Mouse (Mus musculus) spleen, postnatal 4 days (tissue): Measurements from ENCODE around the gene Havcr1.
"Not testable (repeated sequence)": the region's sequence is repeated elsewhere in the genome, so short reads cannot be mapped to it uniquely, and the experiment has no call there.

Source experiments
- DNase-seq, 2 experiments: peaks; one replicate each; pipeline ENCODE4 v3.0.0; 2022; ENCODE audit warnings: low spot score in 2 of 2

Havcr1 gene

GRCm38 (mm10) chr11:46735076-46735475 is at the start of gene Havcr1:
Gene Havcr1 (plus strand): TSS chr11:46735080.
- DNase-seq: not testable (repeated sequence)

- no peak for DNase-seq
These were observed 44.7 kb upstream of the Havcr1 start for GRCm38 (mm10) chr11:46690136-46690535.

DNA sequence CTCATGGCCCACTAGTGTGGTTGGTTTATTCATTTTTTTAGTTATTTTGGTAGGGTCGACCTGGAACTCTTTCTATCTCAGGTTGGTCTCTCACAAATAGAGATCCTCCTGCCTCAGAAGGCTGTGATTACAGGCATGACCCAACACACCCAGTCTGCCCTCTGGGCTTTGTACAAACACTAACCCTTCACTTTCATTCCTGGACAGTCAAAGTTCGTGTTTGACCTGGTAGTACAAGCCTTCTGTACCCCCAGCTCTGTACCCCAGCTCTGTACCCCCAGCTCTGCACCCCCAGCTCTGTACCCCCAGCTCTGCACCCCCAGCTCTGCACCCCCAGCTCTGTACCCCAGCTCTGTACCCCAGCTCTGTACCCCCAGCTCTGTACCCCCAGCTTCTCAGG is 39.0 kb upstream of the Havcr1 start:
- not testable (repeated sequence) for DNase-seq

DNA sequence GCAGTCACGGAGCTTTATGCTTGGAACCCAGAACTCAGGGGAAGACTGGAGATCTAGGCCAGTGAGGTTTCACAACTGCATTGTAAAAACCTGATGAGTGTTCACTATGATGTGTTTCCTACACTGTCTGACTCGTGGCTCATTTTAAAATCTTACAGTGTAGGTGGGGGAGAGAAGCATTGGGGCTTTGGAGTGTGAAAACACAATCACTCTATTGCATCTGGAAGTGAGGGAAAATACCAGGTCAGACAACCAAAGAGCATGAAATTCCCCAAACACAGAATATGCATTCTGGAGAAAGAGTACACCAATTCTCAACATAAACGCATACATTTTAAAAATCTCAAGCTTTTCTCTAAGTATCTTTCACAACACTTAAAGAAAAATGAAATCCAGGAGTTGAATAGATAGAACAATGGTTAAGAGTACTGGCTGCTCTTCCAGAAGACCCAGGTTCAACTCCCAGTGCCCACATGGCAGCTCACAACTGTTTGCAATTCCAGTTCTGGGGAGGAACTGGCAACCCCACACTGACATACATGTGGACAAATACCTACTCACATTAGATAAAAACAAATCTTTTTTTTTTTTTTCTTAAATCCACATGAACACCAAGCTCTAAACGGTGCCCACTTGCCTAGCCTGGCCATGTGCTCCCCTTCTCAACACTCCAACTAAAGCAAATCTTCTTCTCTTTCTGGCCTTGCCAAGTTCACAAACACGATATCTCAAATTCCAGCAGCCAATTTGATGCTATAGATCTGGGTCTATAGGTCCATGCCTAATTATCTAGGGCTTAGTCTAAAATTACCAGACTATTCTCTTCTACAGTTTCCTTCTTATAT is 37.2 kb upstream of the Havcr1 start:
- DNase-seq: no peak

GRCm38 (mm10) chr11:46698278-46698655 is 36.6 kb upstream of the Havcr1 start:
- DNase-seq: no peak

DNA sequence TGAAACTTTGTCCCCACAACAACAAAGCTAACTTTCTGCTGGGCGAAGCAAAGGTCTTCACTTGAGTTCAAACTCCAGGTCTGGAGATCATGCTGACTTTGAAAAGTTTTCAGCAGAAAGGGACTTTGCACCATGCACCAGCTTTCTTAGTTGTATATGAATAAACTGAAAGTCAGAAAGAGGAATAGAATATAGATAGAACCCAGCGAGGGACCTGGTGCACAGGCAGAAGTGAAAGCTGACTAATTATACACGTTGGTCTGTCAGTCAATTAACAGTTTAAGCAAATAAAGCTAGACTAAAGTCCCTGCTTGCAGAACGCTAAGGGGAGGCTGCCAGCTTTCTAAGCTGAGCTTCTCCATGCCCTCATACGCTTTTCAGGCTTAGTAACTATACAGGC is 36.0 kb upstream of the Havcr1 start:
- no peak for DNase-seq

- no peak for DNase-seq
These were observed 28.1 kb upstream of the Havcr1 start, which contains the start of gene Timd2 for GRCm38 (mm10) chr11:46706664-46707356. Gene Timd2 (minus strand): TSS chr11:46707061.

DNA sequence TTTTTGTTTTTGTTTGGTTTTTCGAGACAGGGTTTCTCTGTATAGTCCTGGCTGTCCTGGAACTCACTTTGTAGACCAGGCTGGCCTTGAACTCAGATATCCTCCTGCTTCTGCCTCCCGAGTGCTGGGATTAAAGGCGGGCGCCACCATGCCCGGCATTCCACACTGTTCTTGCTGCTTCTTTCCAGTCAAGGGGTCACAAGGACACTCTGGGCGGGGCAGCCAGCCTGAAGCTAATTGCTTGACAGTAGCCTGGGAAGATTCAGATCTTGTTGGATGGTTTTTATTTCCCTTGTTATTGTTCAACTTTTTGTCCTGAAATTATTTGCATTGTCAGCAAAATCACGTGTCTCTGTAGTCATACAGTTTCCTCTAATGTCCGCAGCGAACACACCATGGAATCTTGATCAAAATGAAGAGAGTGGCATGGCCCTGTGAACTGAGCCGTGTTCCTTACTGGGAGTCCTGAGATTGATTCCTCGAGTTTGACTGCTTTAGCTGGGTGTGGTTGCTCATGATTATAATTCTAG is 3.3 kb upstream of the Havcr1 start:
- no peak for DNase-seq

GRCm38 (mm10) chr11:46733242-46733789 is 1.6 kb upstream of the Havcr1 start:
- DNase-seq: no peak

DNA sequence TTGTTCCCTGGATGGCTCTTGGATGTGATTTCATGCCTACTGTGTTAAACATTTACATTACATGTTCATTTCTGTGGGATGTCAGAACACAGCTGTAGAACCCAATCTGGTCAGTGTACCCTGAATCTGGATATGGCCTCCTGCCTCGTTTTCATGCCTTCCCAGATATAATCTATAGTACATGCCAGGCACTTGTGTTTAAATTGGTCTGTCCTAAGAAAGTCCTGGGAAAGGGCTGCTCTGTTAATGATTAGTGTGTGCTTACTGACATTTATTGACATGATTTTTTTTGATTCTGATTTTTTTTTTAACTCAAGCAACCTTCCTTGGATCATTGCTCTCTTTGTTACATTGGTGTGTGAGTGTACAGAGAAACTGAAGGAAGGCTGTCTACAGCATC is 263 bp upstream of the Havcr1 start:
- DNase-seq: no peak

DNA sequence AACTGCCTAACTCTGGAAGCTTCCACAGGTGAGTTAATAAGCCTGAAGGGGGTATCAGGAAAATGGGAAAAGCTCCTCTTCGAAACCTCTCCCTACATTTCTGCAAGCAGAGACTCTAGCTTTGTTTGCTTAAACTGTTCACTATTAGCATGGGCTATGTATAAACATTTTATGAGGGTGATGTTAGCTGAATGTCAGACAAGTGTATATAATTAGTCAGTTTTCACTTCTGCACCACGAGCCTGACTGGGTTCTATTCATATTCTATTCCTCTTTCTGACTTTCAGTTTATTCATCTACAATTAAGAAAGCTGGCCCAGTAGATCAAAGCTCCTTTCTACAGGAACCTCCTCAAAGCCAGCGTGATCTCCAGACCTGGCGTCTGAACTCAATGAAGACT is 4.6 kb downstream of the Havcr1 start:
- no peak for DNase-seq

DNA sequence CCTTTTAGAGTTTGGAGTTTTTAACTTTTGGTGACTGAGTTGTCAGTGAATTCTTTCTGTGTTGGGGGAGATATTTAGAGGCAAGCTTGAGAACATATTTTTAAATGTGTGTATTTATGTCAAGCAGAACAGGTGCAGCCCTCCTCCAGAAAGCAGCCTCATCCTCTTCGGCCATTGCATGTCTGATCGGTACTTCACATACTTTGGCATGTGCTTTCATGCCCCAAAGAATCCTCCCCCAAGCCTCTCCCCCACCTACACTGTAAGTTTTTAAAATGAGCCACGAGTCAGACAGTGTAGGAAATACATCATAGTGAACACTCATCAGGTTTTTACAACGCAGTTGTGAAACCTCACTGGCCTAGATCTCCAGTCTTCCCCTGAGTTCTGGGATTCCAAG is 6.0 kb downstream of the Havcr1 start:
- DNase-seq: no peak

DNA sequence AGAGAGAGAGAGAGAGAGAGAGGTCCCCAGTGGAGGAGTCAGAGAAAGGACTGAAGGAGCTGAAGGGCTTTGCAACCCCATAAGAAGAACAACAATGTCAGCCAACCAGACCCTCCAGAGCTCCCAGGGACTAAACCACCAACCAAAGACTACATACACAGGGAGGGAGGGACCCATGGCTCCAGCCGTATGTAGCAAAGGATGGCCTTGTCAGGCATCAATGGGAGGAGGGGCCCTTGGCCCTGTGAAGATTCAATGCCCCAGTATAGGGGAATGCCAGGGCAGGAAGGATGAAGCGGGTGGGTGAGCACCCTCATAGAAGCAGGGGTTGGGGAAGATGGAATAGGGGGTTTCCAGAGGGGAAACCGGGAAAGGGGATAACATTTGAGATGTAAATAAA is 6.8 kb downstream of the Havcr1 start:
- no peak for DNase-seq

DNA sequence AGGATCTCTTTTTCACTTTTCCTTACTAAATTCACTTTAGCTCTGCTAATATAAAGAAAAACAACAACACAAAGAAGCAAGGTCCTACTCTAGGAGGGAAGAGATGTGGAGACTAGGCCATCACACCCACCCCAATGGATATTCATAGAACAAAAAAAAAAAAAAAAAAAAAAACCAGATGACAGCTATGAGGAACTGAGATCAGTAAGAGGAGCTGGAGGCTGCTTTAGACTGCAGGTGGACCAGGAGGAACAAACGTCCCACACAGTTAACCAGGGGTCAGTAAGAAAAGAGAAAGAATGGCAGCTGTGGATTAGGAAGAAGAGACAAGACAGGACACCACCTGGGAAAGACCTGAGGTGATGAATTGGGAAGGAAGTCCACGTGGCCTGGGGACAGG is 13.1 kb downstream of the Havcr1 start:
- DNase-seq: no peak

DNA sequence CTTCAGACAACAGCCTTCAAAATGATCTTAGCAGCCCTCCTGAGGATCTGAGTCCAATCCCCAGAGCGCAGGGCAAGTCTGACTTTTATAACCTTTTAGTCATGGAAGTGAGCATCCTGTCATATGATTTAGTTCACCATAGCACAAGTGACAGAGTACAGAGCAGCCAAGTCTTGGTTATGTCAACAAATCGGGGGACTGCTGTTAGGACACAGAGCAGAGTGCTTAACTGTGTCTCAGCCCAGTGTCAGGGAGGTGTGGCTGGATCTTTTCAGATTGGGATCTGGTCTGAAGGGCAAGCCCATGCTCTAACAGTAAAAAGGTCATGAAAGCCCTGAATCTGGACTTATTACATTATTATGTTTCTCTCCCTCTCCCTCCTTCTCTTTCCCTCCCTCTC is 18.8 kb downstream of the Havcr1 start:
- no peak for DNase-seq

- no peak for DNase-seq
These were observed 19.8 kb downstream of the Havcr1 start for GRCm38 (mm10) chr11:46754669-46755068.

DNA sequence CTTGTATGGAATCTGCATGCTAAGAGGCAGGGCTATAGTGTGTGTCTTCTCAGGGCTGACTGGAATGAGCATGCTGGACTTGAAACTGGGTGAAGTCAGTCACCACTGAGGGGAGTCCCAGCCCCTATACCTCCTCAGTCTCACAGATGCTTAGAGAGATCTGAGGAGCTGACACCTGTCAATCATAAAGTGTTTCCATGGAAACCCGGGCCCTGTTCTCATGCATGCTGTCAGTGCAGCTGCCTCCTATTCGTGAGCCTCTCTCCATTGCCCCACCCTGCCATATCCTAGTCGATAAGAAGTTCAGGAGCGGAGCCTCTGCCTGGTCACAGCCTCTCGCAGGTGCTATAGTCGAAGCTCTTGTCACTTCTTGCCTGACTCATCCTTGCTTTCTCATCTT is 20.8 kb downstream of the Havcr1 start:
- DNase-seq: not testable (repeated sequence)

DNA sequence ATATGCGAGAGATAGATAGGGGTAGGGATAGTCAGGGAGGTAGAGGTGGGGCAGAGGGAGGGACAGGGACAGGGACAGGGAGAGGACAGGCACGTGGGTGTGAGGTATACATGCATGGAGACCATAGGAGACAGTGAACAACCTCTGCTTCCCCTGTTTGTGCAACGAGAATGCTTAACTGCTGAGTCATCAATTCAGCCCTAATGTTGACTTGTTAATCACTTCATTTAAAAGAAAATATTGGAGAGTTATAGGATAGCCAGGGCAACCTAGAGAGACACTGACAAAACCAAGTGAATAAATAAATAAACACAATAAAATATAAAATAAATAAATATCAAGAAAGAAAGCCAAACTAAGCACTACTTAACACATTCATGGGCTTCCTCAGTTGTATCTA is 42.0 kb downstream of the Havcr1 start:
- no peak for DNase-seq

DNA sequence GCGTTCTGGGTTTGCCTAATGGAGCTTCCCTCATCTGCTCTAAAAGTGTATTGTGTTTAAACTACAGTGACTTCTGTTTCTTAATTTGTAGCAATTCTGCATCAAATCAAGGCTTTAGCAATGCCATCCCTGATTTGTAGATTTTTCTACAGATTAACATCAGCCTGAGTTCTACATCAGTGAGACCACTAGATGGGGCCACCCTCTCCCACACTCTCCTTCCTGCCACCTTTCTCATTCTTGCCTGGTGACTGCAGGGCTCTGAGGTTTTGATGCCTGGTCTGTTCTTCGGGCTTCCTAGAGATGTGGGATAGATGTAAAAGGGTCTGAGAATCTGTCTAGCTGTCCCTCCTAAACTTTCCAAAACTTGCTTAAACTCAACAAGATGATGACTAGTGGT is 44.9 kb downstream of the Havcr1 start:
- no peak for DNase-seq

- no peak for DNase-seq
These were observed 69.6 kb downstream of the Havcr1 start for GRCm38 (mm10) chr11:46804440-46804839.

- DNase-seq: no peak
These were observed 75.6 kb downstream of the Havcr1 start, which contains the start of gene Timd4 for GRCm38 (mm10) chr11:46810511-46810910. Gene Timd4 (plus strand): TSS chr11:46810800.

DNA sequence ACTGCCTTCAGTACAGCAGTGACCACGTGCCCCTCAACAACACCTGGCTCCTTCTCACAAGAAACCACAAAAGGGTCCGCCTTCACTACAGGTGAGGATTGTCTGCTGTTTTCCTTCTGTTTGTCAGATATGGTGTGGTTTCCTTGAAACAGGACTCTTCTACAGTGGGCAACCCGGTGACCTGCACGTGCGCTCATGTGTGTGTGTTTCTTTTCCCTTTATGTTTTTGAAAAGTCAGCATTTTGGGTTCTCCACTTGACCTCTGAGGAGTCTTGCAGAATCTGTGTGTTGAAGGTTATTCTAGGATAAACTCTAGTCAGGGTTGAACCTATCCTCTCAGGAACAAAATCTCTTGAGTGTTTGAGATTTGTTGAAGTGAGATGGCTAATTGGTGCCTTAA is 82.8 kb downstream of the Havcr1 start:
- DNase-seq: no peak

DNA sequence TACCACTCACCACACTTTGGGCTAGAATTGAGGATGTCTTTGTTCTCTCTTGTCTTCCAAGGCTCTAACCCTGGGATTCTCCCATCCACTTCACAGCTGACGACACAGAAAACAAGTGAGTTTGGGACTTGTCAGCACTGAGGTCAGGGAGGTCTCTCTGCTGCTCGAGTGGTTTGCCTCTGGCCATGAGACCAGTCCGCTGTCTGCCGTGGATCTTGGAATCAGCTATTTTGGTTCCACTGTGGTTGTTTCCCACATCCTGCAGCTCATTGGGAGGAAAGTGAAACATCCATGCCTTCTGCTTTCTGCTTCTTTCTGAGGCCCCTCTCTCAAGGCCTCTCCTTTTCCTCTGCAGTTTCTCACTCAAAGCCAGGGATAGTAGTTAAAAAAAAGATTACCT is 85.0 kb downstream of the Havcr1 start:
- DNase-seq: no peak
